Mouse (Mus musculus) midbrain, embryonic 14.5 days (tissue): ENCODE measurements around the gene Arhgef19. TPM values are rescaled to one million over a fixed set of nuclear protein-coding genes. Genes with fewer than 3 reads are reported as not detected.

Experiments used
- ATAC-seq: fragments of 200-750 bp; cut with Nextera tagmentation; 2 replicates; pipeline ENCODE4 v1.8.0; 2017; ENCODE audit warnings: moderate number of reproducible peaks, moderate library complexity; ENCODE audit not compliant: low FRiP score, low TSS enrichment
- DNase-seq: peaks from one replicate; pipeline ENCODE4 v3.0.0-alpha.2; 2015
- H3K27ac ChIP-seq: fragments of 300-500 bp; sonication (generic); replicated peaks from 2 replicates; pipeline ENCODE4 v1.5.1; 2014; ENCODE audit warnings: mild to moderate bottlenecking, low read depth, low read length, moderate library complexity
- H3K27me3 ChIP-seq: fragments of 300-500 bp; sonication (generic); 2 replicates; pipeline ENCODE4 v1.6.1; 2014; ENCODE audit warnings: low read length, control low read depth, mixed read lengths; ENCODE audit not compliant: control insufficient read depth, insufficient read depth
- H3K36me3 ChIP-seq: fragments of 300-500 bp; sonication (generic); 2 replicates; pipeline ENCODE4 v1.6.1; 2014; ENCODE audit warnings: low read length, control low read depth; ENCODE audit not compliant: control insufficient read depth, insufficient read depth
- H3K4me1 ChIP-seq: fragments of 300-500 bp; sonication (generic); 2 replicates; pipeline ENCODE4 v1.6.1; 2014; ENCODE audit warnings: mild to moderate bottlenecking, antibody characterized with exemption, low read length, control low read depth; ENCODE audit not compliant: control insufficient read depth, insufficient read depth
- H3K4me2 ChIP-seq: fragments of 300-500 bp; sonication (generic); 2 replicates; pipeline ENCODE4 v1.6.1; 2014; ENCODE audit warnings: mild to moderate bottlenecking, low read length, moderate library complexity
- H3K4me3 ChIP-seq: fragments of 300-500 bp; sonication (generic); replicated peaks from 2 replicates; pipeline ENCODE4 v1.5.1; 2014; ENCODE audit warnings: low read depth, low read length
- H3K9ac ChIP-seq: fragments of 300-500 bp; sonication (generic); replicated peaks from 2 replicates; pipeline ENCODE4 v1.6.1; 2014; ENCODE audit warnings: mild to moderate bottlenecking, low read length, moderate library complexity
- H3K9me3 ChIP-seq: fragments of 300-500 bp; sonication (generic); 2 replicates; pipeline ENCODE4 v1.6.1; 2016; ENCODE audit warnings: low read length, control low read depth, mixed read lengths; ENCODE audit not compliant: control insufficient read depth
- WGBS: fragments of 180-500 bp; shearing (Covaris S2); extraction: QIAGEN DNeasy Blood & Tissue Kit; methylation state at CpG from one replicate; pipeline ENCODE4 v1.1.7; 2014; 5-methylcytosine and 5-hydroxymethylcytosine counted together
- polyA plus RNA-seq: library from polyadenylated mRNA; unstranded; fragments of >200 nt; fragmentation: Nextera tagmentation; extraction: Ambion mirVana; gene quantifications from 2 replicates; pipeline ENCODE4 v1.2.1, GENCODE M21; 2014

Gene Arhgef19
- polyA plus RNA-seq, 1 experiment from 2014 or later = 0.89 TPM

DNA sequence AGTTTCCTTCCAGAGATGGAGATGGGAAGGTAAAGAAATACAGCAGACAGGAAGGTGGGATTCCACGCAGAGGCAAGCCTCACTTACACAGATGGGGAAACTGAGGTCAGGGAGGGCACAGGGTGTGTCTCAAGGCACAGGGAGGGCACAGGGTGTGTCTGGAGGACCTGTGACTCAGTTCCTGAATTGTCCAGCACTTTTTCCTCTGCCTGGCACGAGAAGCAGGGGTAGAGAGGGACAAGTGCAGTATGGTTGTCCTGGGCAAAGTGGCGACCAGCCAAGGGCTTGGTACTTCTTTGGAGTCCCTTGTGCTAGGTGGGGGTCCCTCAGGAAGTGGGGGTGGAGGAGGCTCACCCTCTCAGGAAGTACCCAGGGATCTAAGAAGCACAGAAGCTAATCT is 42.8 kb downstream of the Arhgef19 start:
- Histone ChIP-seq H3K9ac (no peak overlapping the region), H3K4me1 (peaks cover 15% of the 10 kb centered on the region; the same call in 1 of the 2 replicates), H3K4me3 (no peak overlapping the region), H3K4me2 (no peak overlapping the region), H3K9me3 (no peaks in the 10 kb centered on the region), H3K36me3 (no peaks in the 10 kb centered on the region), H3K27me3 (peaks cover 7% of the 10 kb centered on the region), H3K27ac (no peak overlapping the region)
- 86% methylated on average over 3 of the region's 3 CpGs for WGBS
- DNase-seq (no peak), ATAC-seq (no peak)

- H3K4me3 ChIP-seq = no peak overlapping the region
- no peaks in the 10 kb centered on the region for H3K36me3 ChIP-seq
- H3K27ac ChIP-seq = no peak overlapping the region
- H3K27me3 ChIP-seq = peaks cover 7% of the 10 kb centered on the region
- no peak overlapping the region for H3K4me2 ChIP-seq
- 54% methylated on average over 5 of the region's 5 CpGs for whole genome bisulfite sequencing
- ATAC-seq (no peak), DNase-seq (no peak)
- no peaks in the 10 kb centered on the region for H3K9me3 ChIP-seq
- no peak overlapping the region for H3K9ac ChIP-seq
- H3K4me1 ChIP-seq = peaks cover 20% of the 10 kb centered on the region; the same call in 1 of the 2 replicates
Observed at GRCm38 (mm10) chr4:141282623-141283022, 43.3 kb downstream of the Arhgef19 start.

DNA sequence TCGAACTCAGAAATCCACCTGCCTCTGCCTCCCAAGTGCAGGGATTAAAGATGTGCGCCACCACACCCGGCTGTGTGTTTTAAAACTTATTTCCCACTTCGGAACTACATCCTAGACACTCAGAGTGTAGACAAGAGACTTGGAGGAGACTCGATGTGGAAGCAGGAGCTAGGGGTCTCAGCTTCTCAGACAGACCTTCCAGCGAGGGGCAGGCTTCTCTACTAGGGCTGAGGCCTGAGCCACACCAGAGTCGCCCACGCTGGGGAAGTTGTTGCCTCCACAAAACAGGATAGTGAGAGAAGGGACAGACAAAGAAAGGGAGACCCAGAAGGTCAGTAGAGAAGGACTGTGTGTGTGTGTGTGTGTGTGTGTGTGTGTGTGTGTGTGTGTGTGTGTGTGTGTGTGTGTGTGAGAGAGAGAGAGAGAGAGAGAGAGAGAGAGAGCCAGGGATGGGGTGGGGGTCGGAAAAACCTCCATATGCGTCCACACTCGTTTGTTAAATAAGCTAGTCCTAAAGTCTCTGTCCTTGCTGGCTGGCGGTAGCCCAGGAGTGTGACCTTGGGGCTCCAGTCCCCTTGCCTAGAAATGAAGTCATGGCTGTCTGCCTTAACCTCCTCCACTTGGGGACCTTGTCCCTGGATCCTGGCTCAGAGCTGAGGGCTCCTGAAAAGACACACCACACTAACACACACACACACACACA is 44.0 kb downstream of the Arhgef19 start:
- Histone ChIP-seq H3K27me3 (peaks cover 7% of the 10 kb centered on the region), H3K4me3 (no peak overlapping the region), H3K4me1 (peaks cover 25% of the 10 kb centered on the region; the same call in 1 of the 2 replicates), H3K9ac (no peak overlapping the region), H3K36me3 (no peaks in the 10 kb centered on the region), H3K27ac (no peak overlapping the region), H3K9me3 (no peaks in the 10 kb centered on the region), H3K4me2 (no peak overlapping the region)
- WGBS = 55% methylated on average over 12 of the region's 12 CpGs
- DNase-seq (no peak), ATAC-seq (no peak)

- peak; percentile 62 for DNase-seq
- WGBS = 13% methylated on average over 8 of the region's 8 CpGs
Observed at GRCm38 (mm10) chr4:141283879-141284411, 44.6 kb downstream of the Arhgef19 start.

DNA sequence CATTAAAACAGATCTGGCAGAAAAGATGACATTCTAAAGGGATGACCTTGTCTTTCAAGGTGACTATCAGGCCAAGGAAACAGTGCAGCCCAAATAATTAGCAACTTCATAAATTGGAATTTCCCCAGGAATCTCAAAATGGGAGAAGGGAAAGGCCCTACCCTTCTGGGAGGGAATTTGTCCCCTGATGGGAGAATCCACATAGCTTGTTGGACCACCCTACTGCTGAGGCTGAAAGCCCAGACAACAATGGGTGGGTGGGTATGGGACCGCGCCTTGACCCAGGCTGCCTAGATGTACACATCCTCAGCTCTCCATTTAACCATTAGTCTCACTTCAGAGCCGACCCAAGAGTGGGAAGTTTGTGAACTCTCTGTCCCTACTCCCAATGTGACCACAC is 45.2 kb downstream of the Arhgef19 start:
- no peaks in the 10 kb centered on the region for H3K36me3 ChIP-seq
- no peak for ATAC-seq
- no peak overlapping the region for H3K9ac ChIP-seq
- peaks cover 24% of the 10 kb centered on the region; the same call in 1 of the 2 replicates for H3K4me1 ChIP-seq
- no peak overlapping the region for H3K27ac ChIP-seq
- 78% methylated on average over 3 of the region's 3 CpGs for WGBS
- no peak overlapping the region for H3K4me2 ChIP-seq
- peaks cover 7% of the 10 kb centered on the region for H3K27me3 ChIP-seq
- DNase-seq = no peak
- H3K9me3 ChIP-seq = no peaks in the 10 kb centered on the region
- no peak overlapping the region for H3K4me3 ChIP-seq

More at GRCm38 (mm10) chr4:141283879-141284411, 44.6 kb downstream of the Arhgef19 start:
- Histone ChIP-seq H3K27ac (no peak overlapping the region), H3K4me2 (no peak overlapping the region), H3K9me3 (no peaks in the 10 kb centered on the region), H3K27me3 (peaks cover 7% of the 10 kb centered on the region), H3K9ac (no peak overlapping the region), H3K4me3 (no peak overlapping the region), H3K4me1 (peaks cover 24% of the 10 kb centered on the region; the same call in 1 of the 2 replicates), H3K36me3 (no peaks in the 10 kb centered on the region)
- no peak for ATAC-seq

GRCm38 (mm10) chr4:141285128-141285527 is 45.8 kb downstream of the Arhgef19 start:
- ATAC-seq = no peak
- WGBS = 7% methylated on average over 8 of the region's 8 CpGs
- Histone ChIP-seq H3K4me1 (peaks cover 24% of the 10 kb centered on the region; the same call in 1 of the 2 replicates), H3K27ac (no peak overlapping the region), H3K4me3 (no peak overlapping the region), H3K9ac (no peak overlapping the region), H3K36me3 (no peaks in the 10 kb centered on the region), H3K27me3 (peaks cover 7% of the 10 kb centered on the region), H3K4me2 (no peak overlapping the region), H3K9me3 (no peaks in the 10 kb centered on the region)
- no peak for DNase-seq

- 13% methylated on average over 20 of the region's 20 CpGs for WGBS
- Histone ChIP-seq H3K4me3 (no peak overlapping the region), H3K4me1 (peaks cover 33% of the 10 kb centered on the region), H3K4me2 (no peak overlapping the region; the same call in 1 of the 2 replicates), H3K36me3 (no peaks in the 10 kb centered on the region), H3K9me3 (no peaks in the 10 kb centered on the region), H3K9ac (no peak overlapping the region), H3K27ac (no peak overlapping the region), H3K27me3 (peaks cover 7% of the 10 kb centered on the region)
- DNase-seq (no peak), ATAC-seq (no peak)
Observed at GRCm38 (mm10) chr4:141286860-141287517, 47.7 kb downstream of the Arhgef19 start.

DNA sequence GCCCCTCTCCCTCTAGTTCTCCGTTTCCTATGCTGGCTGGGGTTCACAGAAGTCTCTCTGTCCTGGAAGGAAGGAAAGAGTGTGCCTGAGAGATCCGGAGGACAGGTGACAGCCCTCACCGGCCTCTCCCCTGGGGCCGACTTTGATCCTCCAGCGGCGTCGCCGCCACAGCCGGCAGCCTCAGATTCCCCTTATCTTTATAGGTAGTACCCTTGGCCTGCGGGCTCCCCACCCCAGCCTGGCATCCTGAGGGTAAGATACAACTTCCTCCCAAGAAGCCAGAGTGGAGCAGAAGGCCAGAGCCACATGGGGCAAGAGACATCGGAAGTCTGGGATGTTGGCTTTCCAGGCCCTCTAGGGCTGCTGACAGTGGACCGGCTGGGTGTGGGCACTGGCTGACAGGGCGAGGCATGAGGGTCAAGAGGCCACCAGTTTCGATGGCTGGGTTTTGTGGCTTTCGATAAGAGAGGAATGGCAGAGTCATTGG is 48.3 kb downstream of the Arhgef19 start:
- Histone ChIP-seq H3K4me1 (peaks cover 35% of the 10 kb centered on the region), H3K9me3 (no peaks in the 10 kb centered on the region), H3K9ac (no peak overlapping the region), H3K27ac (no peak overlapping the region), H3K27me3 (peaks cover 7% of the 10 kb centered on the region), H3K4me3 (no peak overlapping the region), H3K4me2 (no peak overlapping the region; the same call in 1 of the 2 replicates), H3K36me3 (no peaks in the 10 kb centered on the region)
- ATAC-seq = no peak
- WGBS = 19% methylated on average over 15 of the region's 15 CpGs
- no peak for DNase-seq
